Mouse (Mus musculus) lung, postnatal 25 days (tissue): ENCODE measurements around the gene Cd80.
A peak's percentile ranks its signal among the peaks of the same experiment; 100 is the strongest.
"Not testable (repeated sequence)": the region's sequence is repeated elsewhere in the genome, so short reads cannot be mapped to it uniquely, and the experiment has no call there.

Experiments used
- DNase-seq: peaks from one replicate; pipeline ENCODE4 v3.0.0; 2022; ENCODE audit warnings: low spot score

The Cd80 gene

DNA sequence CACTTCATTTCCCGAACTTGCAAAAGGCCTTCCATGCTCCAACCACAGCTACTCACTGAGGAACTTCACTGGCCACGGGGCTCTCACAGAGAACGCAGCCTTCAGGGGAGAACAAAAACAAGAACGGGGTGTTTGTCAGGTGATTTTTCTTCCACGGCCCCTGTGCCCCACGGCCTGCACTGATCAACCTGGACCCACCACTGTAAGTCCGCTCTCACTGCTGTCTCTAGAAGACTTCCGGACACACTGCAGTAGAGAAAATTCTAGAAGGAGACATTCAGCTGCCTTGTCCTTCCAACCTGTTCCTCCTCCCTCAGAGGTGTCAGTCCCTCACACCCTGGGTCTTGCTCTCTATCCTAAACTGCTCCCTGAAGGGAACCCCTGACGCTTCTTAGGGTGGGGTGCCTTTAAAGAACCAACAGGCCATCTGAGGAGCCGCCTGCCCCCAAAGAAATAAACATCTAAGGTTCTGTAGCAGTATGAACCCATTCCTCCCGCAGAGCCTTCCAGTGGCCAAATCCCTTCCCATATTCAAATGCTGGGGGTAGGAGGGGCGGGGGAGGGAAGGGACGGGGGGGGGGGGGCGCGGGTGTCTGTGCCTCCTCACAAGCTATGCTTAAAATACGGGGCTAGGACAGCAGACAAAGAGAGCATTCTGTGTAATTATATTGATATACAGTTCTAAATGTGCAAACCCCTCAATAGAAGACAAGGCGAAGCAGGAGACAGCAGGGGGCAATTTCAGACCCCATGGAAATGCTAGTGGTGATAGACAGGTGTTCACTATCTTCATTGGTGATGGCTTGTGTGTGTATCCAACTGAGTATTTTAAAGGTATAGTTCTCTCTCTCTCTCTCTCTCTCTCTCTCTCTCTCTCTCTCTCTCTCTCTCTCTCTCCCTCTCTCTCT lies at the start of gene Cd80:
Cd80 (plus strand) TSS at position 51 of the 908 bp plus-strand sequence.
- DNase-seq: no peak

DNA sequence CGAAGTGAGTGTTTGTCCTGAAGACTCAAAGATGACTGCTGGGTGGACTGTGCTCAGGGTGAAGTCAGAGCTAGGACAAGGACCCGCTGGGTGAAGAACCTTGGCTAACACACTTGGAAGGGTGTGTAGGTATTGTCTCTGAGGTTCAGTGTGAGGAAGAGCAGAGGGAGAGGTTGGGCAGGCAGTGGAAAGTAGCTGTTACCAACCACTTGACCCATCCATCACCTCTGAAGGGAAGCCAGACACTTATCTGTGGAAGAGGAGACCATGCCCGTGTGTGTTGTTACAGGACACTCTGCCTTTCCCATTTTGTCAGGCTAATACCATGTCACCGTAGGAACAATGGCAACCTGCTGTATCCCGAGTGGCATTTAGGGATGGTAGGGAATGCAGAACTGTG lies 49.1 kb upstream of the Cd80 start:
- DNase-seq: no peak

DNA sequence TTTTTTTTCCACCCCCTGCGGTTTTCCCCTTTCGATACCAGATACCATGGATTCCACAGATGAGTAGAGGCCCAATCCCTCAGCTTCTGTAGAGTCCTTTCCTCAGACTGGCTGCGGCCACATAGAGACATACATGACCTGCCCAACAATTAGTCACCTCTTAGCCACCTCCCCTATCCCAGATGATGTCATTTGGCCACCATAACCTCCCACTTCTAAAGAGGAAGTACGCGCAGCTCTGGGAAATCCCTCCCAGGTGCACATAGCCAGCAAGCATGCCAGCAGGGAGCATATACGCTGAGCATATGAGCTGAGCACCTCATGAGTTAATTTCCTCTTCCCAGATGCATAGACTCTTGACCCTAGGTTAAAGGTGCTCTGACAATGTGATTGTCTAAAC lies 48.7 kb upstream of the Cd80 start:
- peak; percentile 7 for DNase-seq

DNA sequence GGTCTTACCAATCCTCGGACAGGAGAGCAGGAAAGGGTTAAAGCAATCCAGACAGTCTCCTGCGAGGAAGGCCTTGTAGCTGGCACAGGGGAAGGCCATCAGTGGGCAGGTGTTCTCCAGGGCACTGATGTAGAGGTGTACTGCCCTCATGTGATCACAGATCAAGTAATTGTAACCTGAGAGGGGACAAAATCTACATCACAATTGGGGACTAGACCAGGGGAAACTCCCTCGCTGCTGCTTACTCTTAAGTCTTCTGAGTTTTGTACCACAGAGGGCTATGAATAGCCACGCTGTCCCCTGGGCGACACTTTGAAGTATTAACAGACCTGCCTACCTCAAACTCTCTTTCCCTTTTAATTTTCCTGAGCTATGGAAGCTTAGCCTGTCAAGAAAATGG lies 47.8 kb upstream of the Cd80 start:
- no peak for DNase-seq

DNA sequence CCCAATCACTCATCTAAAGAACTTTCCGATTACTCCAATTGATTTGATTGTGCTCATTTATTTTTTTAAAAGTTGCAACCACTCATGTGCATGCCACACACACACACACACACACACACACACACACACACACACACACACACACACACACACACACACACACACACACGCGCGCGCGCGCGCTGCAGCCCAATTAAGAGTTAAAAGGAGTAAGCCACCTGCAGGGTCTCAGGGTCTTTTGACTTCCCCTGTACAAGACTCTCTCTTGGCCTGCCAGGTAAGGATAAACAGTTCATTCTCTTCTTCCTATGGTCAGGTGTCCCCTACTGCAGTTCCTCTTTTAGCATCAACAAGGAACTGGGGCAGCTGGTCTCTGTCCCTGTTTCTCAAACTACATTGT lies 46.9 kb upstream of the Cd80 start:
- DNase-seq: no peak

DNA sequence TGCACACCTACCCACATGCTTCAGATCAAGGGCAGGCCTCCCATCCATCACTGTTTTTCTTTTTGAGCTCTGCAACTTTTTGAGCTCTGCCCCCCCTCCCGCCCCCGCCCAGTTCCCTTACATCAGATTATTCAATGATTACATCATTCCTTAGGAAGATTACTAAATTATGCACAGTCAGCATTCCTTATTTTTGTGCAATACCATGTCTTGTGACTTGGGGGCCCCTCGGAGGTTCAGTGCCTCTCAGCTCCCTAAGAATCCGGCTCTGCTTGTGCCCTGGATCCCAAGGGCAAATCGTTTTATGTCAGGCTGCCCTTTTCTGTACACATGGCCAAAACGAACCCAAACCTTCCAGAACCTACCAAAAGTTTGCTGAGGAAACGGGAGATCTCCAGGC lies 40.4 kb upstream of the Cd80 start:
- no peak for DNase-seq

DNA sequence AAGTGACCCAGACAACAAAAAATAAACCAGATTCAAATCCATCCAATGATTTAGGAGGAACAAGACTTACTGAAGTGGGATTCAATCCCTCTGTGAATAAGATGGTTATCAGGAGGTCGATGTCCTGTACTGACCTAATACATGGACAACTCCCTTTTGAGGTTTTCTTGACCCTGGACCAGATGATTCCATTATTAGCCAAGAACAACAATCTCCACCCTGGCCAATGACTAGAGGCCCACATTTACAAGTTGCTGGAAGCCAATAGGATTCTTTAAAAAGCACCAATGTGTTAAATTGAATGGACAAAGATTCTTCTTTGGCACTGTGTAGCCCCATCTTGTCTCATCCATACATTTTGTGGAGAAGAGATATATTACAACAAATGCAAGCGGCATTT lies 30.0 kb upstream of the Cd80 start:
- no peak for DNase-seq

DNA sequence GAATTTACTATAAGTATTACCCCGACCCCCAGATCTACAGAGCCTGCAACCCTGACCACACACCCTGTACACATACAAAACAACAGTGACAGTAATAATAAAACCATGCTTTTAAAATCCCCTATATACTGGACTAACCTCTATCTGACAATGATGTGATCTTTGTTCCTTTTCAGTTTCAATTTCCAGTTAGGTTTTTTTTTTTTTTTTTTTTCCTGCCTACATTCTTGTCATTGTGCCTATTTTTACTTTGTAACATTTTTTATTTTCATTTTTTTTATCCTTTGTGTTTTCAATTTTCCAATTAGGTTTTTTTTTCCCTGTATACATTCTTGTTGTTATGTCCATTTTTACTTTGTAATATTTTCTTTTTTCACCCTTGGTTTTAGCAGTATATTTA lies 29.6 kb upstream of the Cd80 start:
- no peak for DNase-seq

DNA sequence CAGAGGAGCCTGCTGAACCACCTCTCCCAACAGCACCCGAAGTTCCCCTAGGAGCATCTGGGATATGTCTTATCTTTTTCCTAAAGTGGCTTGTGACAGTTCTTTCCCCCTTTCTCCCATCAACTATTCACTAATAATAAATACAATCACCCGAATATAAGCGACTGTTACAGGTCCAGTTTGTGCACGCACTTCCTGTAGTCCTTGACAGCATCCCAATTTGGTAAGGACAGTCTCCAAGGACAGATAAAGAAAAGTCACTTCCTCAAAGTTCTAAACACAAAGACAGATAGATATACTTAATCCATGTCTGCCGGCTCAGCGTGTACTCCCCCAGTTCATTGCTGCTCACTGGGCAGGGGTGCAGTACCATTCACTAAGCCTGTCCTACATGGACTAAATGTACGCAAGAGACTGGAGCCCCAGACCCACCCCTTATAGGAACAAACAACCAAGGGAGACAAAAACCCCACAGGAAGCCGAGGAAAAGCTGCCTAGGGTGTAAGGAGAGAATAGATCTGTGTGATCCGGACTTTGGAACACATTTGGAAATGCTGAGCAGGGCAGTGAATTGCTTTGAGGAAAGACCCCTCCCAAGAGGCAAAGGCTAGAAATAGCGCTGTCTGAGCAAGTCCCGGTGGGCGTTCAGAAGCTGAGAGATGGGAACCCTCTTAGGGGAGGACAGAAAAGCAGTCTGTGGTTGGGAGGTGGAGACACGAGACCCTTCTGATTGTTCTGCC lies 23.7 kb upstream of the Cd80 start:
- no peak for DNase-seq

DNA sequence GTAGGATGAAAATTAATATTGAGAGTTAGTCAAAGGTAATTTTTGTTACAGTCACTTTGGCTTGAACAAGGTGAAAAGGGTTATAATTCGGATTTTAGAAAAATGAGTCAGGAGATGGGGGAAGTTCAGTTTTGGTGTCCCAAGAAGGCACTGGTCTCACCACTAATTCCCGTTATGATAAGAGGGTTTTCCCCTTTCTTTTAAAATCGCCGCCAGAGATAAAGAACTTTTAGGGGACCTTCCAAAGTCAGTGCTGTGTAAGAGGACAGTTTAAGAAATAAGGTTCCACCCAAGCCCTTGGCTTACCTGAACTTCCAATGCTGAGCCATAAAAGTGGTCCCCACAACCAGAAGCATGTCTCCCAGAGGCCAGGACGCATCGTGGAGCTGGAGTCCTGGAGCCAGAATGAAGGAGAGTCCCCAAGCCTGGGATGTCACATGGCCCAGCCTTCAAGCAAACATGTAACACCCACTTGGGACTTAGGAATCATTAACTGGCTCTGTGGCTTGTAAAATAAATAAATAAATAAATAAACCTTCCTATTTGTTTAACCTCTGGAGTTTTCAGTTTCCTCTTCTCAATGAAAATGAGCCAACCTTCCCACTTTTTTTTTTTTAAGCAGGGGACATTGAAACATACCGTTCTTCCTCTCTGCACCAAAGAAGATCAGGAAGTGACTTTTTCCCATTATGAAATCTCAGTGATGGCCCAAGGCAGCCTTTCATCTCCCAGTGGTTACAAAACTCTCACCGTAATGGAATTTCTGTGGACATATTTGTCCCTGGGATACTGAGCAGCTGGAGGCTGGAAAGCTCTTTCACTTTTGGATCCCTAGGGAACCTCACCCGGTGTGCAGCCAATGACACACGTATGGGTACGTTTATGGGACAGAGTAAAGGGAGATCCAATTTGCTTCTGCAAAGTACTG lies 22.6 kb upstream of the Cd80 start, which contains the start of gene Pla1a:
Pla1a (minus strand) TSS at position 648 of the 928 bp plus-strand sequence.
- peak; percentile 34 for DNase-seq

DNA sequence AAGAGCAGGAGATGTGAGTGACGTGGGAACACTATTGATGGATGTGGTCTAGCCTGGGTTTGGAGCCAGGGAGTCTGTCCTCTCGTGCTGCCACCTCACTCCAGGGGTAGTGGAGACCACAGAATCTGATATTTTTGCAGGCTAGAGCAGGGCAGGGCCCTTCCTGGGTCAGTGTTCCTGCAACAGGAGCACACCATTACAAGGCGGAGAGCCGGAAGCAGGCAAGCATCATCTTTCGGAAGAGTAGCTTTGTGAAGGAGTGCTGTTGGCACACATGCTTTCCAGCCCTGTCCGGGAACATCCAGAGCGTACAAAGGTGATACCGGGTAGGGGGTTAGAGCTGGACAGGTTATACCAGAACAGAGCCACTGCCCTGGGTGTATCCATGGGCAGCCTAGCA lies 21.8 kb upstream of the Cd80 start:
- no peak for DNase-seq

DNA sequence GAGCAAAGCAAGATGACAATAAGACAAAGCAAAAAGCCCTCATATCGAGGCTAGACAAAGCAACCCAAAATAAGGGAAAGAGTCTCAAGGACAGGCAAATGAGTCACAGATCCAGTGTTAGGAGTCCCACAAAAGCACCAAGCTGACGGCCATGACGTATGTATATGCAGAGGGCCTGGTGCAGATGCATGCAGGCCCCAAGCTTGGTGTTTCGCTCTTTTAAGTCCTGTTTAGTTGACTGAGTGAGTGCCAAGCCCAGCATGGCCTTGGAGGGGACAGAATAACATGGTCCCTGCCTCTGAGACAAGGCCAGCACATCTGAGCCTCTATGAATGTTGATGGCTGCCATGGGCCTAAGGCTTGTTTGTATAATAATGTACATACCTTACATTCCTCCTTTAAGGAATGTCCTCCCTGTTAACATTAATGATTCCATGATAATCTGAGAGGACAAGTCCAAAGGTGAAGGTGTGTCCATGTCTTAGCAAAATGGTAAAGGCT lies 21.0 kb upstream of the Cd80 start:
- no peak for DNase-seq

DNA sequence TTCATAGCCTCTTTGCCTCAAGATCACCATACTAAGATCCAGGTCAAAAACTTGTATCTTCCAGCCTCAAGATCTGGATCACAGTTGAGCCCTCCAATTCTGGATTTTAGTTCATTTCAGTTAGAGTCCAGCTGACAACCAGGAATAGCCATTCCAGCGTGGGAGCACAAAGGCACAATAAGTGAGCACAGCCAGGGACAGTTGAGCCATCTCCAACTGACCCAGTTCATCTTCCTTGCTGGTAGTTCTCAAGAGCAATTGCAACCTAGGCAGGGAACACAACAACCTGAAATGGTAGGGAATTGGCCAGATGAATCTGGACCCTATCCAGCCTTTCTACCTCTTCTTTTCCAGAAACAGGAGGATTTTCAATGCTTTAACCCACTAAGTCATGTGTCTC lies 16.2 kb upstream of the Cd80 start:
- DNase-seq: no peak

DNA sequence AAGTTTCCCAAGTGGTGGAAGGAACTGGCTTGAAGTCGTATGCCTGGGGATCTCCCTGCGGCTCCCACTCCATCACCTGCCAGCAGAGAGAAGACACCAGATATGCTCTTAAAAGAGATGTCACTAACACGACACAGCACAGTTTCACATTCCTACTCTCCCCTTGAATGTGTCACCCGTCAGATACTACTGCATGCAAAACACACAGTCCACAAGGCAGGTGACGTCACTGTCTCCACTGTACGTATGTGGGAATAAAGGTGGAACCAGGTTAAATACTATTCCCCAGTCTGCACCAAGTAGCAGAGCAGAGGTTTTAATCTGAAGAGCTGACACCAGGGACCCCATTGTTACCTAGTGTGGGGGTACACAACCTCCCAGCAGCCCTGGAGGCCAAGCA lies 15.0 kb upstream of the Cd80 start:
- DNase-seq: no peak

DNA sequence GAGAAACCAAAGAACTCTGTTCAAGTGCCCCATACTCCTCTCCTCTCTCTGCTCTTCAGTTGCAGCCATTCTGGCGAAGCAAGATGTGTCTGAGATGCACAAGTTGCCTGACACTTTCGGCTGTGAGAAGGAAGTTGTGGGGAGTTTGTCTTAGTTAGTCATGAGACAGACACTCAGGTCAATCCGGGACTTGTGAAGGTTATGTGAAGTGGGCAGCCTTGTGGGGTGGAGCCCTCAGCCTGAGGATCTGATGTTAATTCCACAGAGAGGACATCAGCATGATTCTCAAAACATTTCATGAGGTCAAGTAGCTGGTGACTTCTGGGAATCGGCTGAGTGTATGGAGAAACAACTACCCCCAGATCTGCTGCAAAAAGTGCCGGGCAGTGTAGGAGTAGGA lies 13.8 kb upstream of the Cd80 start:
- no peak for DNase-seq

DNA sequence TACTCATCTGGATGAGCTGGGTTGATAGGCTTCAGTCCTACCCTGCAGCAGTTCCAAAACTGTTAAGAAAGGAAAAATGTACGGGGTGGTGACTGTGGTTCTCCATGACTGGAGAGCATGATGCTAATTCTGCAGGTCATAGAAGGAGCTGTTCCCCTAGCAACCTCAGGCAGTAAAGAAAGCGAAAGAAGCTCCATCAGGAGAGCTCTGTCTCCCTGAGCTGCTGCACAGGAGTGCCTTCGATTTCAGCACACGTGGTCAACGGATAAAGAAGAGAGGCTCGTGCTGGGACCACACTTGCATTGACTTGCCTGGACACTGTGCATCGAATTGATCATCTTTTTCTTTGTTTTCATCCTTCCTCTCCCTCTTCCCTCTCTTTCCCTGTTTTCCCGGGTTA lies 13.1 kb upstream of the Cd80 start:
- DNase-seq: no peak

DNA sequence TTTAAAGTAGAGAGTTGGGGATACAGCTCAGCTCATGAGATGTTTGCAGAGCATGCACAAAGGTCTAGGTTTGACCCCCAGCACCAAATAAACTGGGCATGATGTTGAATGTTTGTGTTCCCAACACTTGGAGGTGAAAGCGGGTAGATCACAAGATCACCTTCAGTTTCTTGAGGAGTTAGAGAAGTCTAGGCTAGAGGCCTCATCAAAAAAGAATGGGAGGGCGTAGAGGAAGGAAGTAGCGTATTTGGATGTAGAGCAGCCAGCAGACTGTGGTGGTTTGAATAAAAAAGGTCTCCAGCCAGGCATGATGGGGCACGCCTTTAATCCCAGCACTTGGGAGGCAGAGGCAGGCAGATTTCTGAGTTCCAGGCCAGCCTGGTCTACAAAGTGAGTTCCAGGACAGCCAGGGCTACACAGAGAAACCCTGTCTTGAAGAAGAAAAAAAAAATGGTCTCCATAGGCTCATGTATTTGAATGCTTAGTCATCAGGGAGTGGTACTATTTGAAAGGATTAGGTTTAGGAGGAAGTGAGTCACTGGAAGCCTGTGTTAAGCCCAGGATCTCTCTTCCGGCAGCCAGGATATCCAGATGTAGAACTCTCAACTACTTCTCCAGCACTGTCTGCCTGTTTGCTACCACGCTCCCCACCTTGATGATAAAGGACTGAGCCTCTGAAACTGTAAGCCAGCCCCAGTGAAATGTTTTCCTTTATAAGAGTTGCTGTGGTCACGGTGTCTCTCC lies 11.5 kb upstream of the Cd80 start:
- no peak for DNase-seq

DNA sequence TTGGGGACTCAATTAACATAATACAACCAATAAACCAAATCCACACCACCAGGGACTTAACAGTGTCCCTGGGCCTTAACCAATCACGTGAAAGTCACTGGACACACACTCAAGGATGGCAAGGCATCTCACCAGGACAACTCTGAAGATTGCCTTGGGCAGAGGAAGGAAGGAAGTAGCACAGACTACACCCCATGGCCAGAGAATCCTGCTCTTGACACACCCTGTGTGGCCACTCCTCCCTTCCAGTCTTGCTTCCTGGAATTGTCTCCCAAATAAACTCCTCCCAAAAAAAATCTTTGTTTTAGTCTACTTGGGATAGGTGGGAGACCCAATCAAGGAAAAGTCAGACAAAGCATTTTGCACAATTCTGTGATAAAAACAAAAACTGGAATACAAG lies 10.3 kb upstream of the Cd80 start:
- DNase-seq: no peak

DNA sequence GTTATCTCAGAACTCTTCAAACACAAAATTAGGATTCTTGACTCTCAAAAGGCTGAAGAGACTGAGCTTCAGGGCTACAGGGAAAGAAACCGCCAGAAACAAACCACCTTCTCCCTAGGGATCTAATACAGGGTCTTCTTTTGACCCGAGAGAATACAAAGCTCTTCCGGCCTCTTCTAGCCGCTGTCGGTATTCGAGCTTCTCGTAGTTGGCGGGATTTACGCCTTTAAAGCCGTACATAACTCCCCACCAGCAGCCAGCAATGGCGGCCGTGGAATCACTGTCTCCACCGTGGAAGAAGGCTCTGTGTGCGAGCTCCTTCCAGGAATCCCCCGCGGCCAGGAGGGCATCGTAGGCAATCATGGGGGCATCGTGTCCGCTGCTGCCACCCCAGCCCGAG lies 9.8 kb upstream of the Cd80 start:
- no peak for DNase-seq

DNA sequence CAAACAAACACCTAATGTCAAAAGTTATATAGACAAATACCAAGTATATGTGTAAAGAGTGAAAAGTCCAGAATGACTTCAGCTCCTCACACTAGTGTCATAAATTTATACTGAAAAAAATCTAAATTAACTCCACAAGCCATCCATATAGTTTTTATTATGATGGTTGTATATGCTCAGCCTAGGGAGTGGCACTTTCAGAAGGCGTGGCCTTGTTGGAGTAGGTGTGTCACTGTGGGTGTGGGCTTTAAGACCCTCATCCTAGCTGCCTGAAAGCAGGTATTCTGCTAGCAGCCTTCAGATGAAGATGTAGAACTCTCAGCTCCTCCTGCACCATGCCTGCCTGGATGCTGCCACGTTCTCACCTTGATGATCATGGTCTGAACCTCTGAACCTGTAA lies 9.2 kb upstream of the Cd80 start:
- DNase-seq: not testable (repeated sequence)

DNA sequence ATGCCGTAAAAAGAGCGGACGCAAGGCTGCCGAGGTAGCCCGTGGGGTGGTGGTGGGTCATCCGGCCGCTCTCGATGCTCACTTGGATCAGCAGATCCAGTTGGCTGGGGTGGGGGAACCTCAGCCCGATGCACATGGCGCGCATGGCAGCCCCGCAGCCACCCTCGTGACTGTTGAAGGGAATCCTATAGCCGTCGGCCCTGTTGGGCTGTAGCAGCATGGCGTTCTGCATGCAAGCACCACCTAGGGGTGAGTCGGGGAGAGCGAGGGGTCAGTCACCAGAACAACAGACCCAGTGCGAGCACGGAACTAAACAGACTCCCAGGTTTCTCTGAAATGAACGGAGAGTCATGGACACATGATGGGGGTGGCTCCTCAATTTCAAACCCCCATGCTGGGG lies 8.0 kb upstream of the Cd80 start:
- DNase-seq: no peak
